Mouse (Mus musculus) ES-CJ7 (cell line): ENCODE measurements around the gene Evpl.

Experiments
- DNase-seq: peaks from one replicate; pipeline ENCODE4 v3.0.0; 2011; ENCODE audit warnings: low read depth, low spot score

Gene Evpl

GRCm38 (mm10) chr11:116255090-116255981 is 17.5 kb upstream of the Evpl start:
- no peak for DNase-seq

- DNase-seq, result no peak
Observed at GRCm38 (mm10) chr11:116254627-116255026, 16.8 kb upstream of the Evpl start.

GRCm38 (mm10) chr11:116253076-116253600 is 15.3 kb upstream of the Evpl start:
- DNase-seq, result no peak

- no peak for DNase-seq
Observed at GRCm38 (mm10) chr11:116250898-116251297, 13.0 kb upstream of the Evpl start.

GRCm38 (mm10) chr11:116247502-116248222 is 9.8 kb upstream of the Evpl start:
- peak; percentile 34 for DNase-seq

- no peak for DNase-seq
Observed at GRCm38 (mm10) chr11:116245616-116246015, 7.7 kb upstream of the Evpl start.

- no peak for DNase-seq
Observed at GRCm38 (mm10) chr11:116244580-116244979, 6.7 kb upstream of the Evpl start.

- no peak for DNase-seq
Observed at GRCm38 (mm10) chr11:116241744-116242235, 3.9 kb upstream of the Evpl start.

GRCm38 (mm10) chr11:116239797-116240196 is 1.9 kb upstream of the Evpl start:
- DNase-seq, result no peak

- DNase-seq, result no peak
Observed at GRCm38 (mm10) chr11:116234901-116235300, 3.0 kb downstream of the Evpl start.

GRCm38 (mm10) chr11:116232427-116232826 is 5.5 kb downstream of the Evpl start:
- DNase-seq, result no peak

- DNase-seq, result no peak
Observed at GRCm38 (mm10) chr11:116228699-116229098, 9.2 kb downstream of the Evpl start.

GRCm38 (mm10) chr11:116226414-116226813 is 11.5 kb downstream of the Evpl start:
- peak; percentile 83 for DNase-seq

GRCm38 (mm10) chr11:116222740-116223059 is 15.2 kb downstream of the Evpl start:
- no peak for DNase-seq

GRCm38 (mm10) chr11:116221931-116222739 is 15.7 kb downstream of the Evpl start:
- DNase-seq, result no peak

- peak; percentile 82 for DNase-seq
Observed at GRCm38 (mm10) chr11:116219885-116220284, 18.0 kb downstream of the Evpl start.

GRCm38 (mm10) chr11:116218737-116219400 is 19.0 kb downstream of the Evpl start:
- no peak for DNase-seq

- no peak for DNase-seq
Observed at GRCm38 (mm10) chr11:116218263-116218662, 19.6 kb downstream of the Evpl start.

- no peak for DNase-seq
Observed at GRCm38 (mm10) chr11:116216549-116216948, 21.3 kb downstream of the Evpl start.

- DNase-seq, result no peak
Observed at GRCm38 (mm10) chr11:116215991-116216390, 21.9 kb downstream of the Evpl start.

GRCm38 (mm10) chr11:116215181-116215580 is 22.7 kb downstream of the Evpl start:
- DNase-seq, result peak; percentile 80
